Mouse (Mus musculus) lung, embryonic 16.5 days (tissue): ENCODE data around the gene Sel1l3. TPM values are rescaled to one million over a fixed set of nuclear protein-coding genes. Genes with fewer than 3 reads are reported as not detected.

Source experiments
- polyA plus RNA-seq: library from polyadenylated mRNA; unstranded; fragments of >200 nt; fragmentation: Nextera tagmentation; extraction: Ambion mirVana; gene quantifications from 2 replicates; pipeline ENCODE4 v1.2.1, GENCODE M21; 2015

Gene Sel1l3
- polyA plus RNA-seq, 1 experiment from 2014 or later = 5.8 TPM

Other genes with a start within 250 kb of the Sel1l3 start
- gene Slc34a2, start 175.8 kb downstream of the Sel1l3 start, polyA plus RNA-seq = 55.4 and 87.5 TPM in 2 replicates
- gene Smim20, start 53.2 kb upstream of the Sel1l3 start, polyA plus RNA-seq = 86.5 and 92.7 TPM in 2 replicates